Mouse (Mus musculus) heart, postnatal 0 days (tissue): ENCODE data around the gene Prpf40b.

ENCODE experiments used
- CTCF ChIP-seq: IDR thresholded peaks from 2 replicates; pipeline ENCODE4 v1.5.1; 2016; ENCODE audit warnings: antibody characterized with exemption, control low read depth, low read depth
- EP300 ChIP-seq: IDR thresholded peaks from 2 replicates; pipeline ENCODE4 v1.6.1; 2016; ENCODE audit warnings: antibody characterized with exemption, low read depth

DNA sequence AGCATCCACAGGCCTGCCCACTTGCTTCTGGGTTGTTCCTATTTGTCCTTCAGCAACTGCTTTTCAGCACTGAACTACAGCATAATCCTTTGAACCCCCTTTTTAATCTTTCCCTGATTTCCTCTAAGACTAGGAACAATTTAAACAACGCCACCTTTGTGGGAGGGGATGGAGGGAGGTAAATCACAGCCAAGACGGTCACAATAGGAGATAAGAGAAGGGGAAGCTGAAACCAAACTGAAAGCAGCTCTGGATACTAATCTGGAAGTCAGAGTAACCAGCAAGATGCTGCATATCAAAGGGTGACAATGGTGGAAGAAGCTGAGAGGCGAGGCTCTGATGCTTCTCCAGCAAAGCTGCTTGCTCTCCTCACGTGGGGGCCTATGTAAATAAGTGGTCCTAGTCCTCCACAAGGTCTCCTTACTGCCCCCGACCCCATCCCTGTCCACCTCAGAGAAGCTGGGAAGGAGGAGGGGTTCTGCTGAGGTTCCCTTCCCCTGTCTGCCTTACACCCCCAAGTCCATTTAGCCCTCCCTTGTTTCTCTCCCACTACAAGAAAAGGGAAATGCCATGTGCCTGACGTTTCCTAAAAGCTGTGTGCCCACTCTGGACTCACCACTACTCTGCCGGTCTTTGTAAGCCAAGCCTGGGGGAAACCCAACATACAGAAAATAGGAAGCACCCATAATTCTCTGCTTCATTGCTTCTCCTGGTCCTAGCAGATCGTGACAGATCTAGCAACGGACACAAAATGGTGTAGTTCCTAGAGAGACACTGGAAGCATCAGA lies 47.5 kb downstream of the Prpf40b start:
- no peak for TF ChIP-seq CTCF
- TF ChIP-seq EP300, result no peak
